Mouse (Mus musculus) MEL (cell line): ENCODE results near the gene Tshz2.

Experiments used
- EP300 ChIP-seq, 2 experiments: IDR thresholded peaks; 2 replicates each; pipeline ENCODE4 v1.6.1; 2011; ENCODE audit warnings: improper control_type of control experiment in 2 of 2, low read length in 2 of 2, low read depth in 1 of 2, mild to moderate bottlenecking in 1 of 2
- JUND ChIP-seq: IDR thresholded peaks from 2 replicates; pipeline ENCODE4 v1.6.1; 2011; ENCODE audit warnings: low read depth, mild to moderate bottlenecking, improper control_type of control experiment, low read length
- KAT2A ChIP-seq: conservative IDR thresholded peaks from 2 replicates; pipeline ENCODE4 v1.6.1; 2012; ENCODE audit warnings: low read depth, low read length, improper control_type of control experiment, inconsistent platforms
- MXI1 ChIP-seq: IDR thresholded peaks from 2 replicates; pipeline ENCODE4 v1.6.1; 2011; ENCODE audit warnings: mild to moderate bottlenecking, low read depth, low read length, improper control_type of control experiment
- NRF1 ChIP-seq: IDR thresholded peaks from 2 replicates; pipeline ENCODE4 v1.6.1; 2014; ENCODE audit warnings: low read depth, mild to moderate bottlenecking, inconsistent platforms, low read length, improper control_type of control experiment, moderate library complexity; ENCODE audit not compliant: poor library complexity, insufficient read depth, severe bottlenecking
- POLR2A ChIP-seq, 2 experiments: IDR thresholded peaks; 2 replicates each; pipeline ENCODE4 v1.6.1; 2011 to 2012; ENCODE audit warnings: low read length in 2 of 2, mild to moderate bottlenecking in 2 of 2, control low read depth in 1 of 2, improper control_type of control experiment in 1 of 2, low read depth in 1 of 2, moderate library complexity in 1 of 2; ENCODE audit not compliant: control insufficient read depth in 1 of 2, insufficient read depth in 1 of 2, poor library complexity in 1 of 2
- USF1 ChIP-seq: IDR thresholded peaks from 2 replicates; pipeline ENCODE4 v1.6.1; 2014; ENCODE audit warnings: low read depth, mild to moderate bottlenecking, inconsistent platforms, low read length, improper control_type of control experiment, moderate library complexity
- USF2 ChIP-seq, 2 experiments: IDR thresholded peaks; 2 replicates each; pipeline ENCODE4 v1.6.1; 2011 to 2012; ENCODE audit warnings: improper control_type of control experiment in 2 of 2, low read length in 2 of 2, borderline replicate concordance in 1 of 2, inconsistent platforms in 1 of 2, low read depth in 1 of 2, mild to moderate bottlenecking in 1 of 2; ENCODE audit not compliant: insufficient read depth in 1 of 2
- ZNF384 ChIP-seq: IDR thresholded peaks from 2 replicates; pipeline ENCODE4 v1.6.1; 2012; ENCODE audit warnings: low read depth, mild to moderate bottlenecking, inconsistent platforms, low read length, improper control_type of control experiment

DNA sequence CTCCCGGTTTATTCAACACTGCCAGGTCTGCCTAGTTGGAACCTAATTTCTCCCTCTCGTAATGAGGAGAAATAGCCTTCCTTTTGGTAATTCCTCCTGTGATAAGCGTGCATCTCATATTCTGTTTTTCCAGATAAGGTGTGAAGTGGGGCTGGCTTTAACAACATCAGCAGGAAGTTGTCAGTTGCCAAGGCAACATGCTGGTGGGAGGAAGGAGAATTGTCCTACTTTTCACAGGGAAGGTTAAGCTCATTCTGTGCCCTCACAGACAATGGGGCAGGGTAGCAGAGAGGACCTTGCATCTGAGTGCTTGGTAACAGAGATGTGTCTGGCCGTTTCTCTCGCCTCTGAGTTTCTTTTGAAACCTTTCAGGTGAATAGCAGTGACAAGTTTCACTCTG is 47.1 kb downstream of the Tshz2 start:
- no peak for TF ChIP-seq USF1
- TF ChIP-seq NRF1, result no peak
- TF ChIP-seq ZNF384, result no peak
- no peak for TF ChIP-seq USF2 (IDR thresholded peaks at IDR 0.05; ENCODE audit: borderline replicate concordance in 1 of 2, insufficient read depth in 1 of 2, low read depth in 1 of 2, low read length in 2 of 2)
- no peak for TF ChIP-seq POLR2A (IDR thresholded peaks at IDR 0.05; ENCODE audit: control insufficient read depth in 1 of 2, insufficient read depth in 1 of 2, low read depth in 1 of 2, low read length in 2 of 2, poor library complexity in 1 of 2)
- no peak for TF ChIP-seq JUND
- no peak for TF ChIP-seq MXI1
- TF ChIP-seq KAT2A, result no peak
- TF ChIP-seq EP300 (IDR thresholded peaks at IDR 0.05; ENCODE audit: low read depth in 1 of 2, low read length in 2 of 2), result no peak
